In genomic region chr5:35628685-35629084, GRCm38 (mm10) we compare ENCODE assay signal across 10 mouse cellular contexts. TPM values are rescaled to one million over a fixed set of nuclear protein-coding genes. Genes with fewer than 3 reads are reported as not detected.
DNase-seq lines count a peak whose midpoint lies in the region; ATAC-seq lines count a peak whose summit lies in the region.
"Had no signal": no experiment of that assay in that cellular context is flagged by ENCODE, and none has a peak within 500 bp of the region (broad histone marks: within the 10 kb centered on the region; RNA-seq: fewer than 3 reads in every experiment).

No protein-coding gene starts in this region.

- H3K4me2 ChIP-seq in embryonic facial prominence, embryonic 14.5 days (ENCODE audit: low read depth, low read length), result no peak overlapping the region
- no peak overlapping the region for H3K4me2 ChIP-seq in kidney, embryonic 16.5 days (replicated peaks; ENCODE audit: low read depth, low read length)

- WGBS in embryonic facial prominence, embryonic 14.5 days, result 36% methylated on average over 1 of the region's 1 CpGs
- WGBS in embryonic facial prominence, embryonic 10.5 days, result 47% methylated on average over 1 of the region's 1 CpGs
- 42% methylated on average over 1 of the region's 1 CpGs for WGBS in kidney, embryonic 16.5 days

- no peak for ATAC-seq in embryonic facial prominence, embryonic 14.5 days (ENCODE audit: low read depth)
- no peak for ATAC-seq in granulocyte monocyte progenitor cell, adult 5-6 weeks (replicated peaks; ENCODE audit: poor library complexity, severe bottlenecking)
- ATAC-seq in kidney, embryonic 16.5 days (ENCODE audit: low FRiP score, low TSS enrichment), result no peak

- H3K4me3 ChIP-seq in embryonic facial prominence, embryonic 14.5 days (ENCODE audit: low read depth, low read length), result no peak overlapping the region
- no peak overlapping the region for H3K4me3 ChIP-seq in embryonic facial prominence, embryonic 10.5 days
- H3K4me3 ChIP-seq in kidney, embryonic 16.5 days (ENCODE audit: low read length), result no peak overlapping the region

- H3K9me3 ChIP-seq in embryonic facial prominence, embryonic 14.5 days (ENCODE audit: control insufficient read depth, low read length), result no peaks in the 10 kb centered on the region
- H3K9me3 ChIP-seq in embryonic facial prominence, embryonic 10.5 days, result no peaks in the 10 kb centered on the region
- H3K9me3 ChIP-seq in kidney, embryonic 16.5 days (ENCODE audit: low read length), result no peaks in the 10 kb centered on the region

- H3K9ac ChIP-seq in embryonic facial prominence, embryonic 14.5 days (ENCODE audit: low read depth, low read length), result no peak overlapping the region
- H3K9ac ChIP-seq in kidney, embryonic 16.5 days (replicated peaks; ENCODE audit: low read length), result no peak overlapping the region

- peaks cover 16% of the 10 kb centered on the region; the same call in 1 of the 2 replicates for H3K4me1 ChIP-seq in embryonic facial prominence, embryonic 14.5 days (ENCODE audit: control insufficient read depth, insufficient read depth, low read length)
- H3K4me1 ChIP-seq in embryonic facial prominence, embryonic 10.5 days, result peaks cover 9% of the 10 kb centered on the region; the same call in 1 of the 2 replicates
- no peaks in the 10 kb centered on the region; the same call in 1 of the 2 replicates for H3K4me1 ChIP-seq in kidney, embryonic 16.5 days (ENCODE audit: insufficient read depth, low read length)

- H3K36me3 ChIP-seq in embryonic facial prominence, embryonic 14.5 days (ENCODE audit: control insufficient read depth, insufficient read depth, low read length), result no peaks in the 10 kb centered on the region
- no peaks in the 10 kb centered on the region for H3K36me3 ChIP-seq in embryonic facial prominence, embryonic 10.5 days (replicated peaks)
- no peaks in the 10 kb centered on the region for H3K36me3 ChIP-seq in kidney, embryonic 16.5 days (ENCODE audit: insufficient read depth, low read length)

- H3K27me3 ChIP-seq in embryonic facial prominence, embryonic 14.5 days (replicated peaks; ENCODE audit: control insufficient read depth, insufficient read depth, low read length), result no peaks in the 10 kb centered on the region
- no peaks in the 10 kb centered on the region for H3K27me3 ChIP-seq in embryonic facial prominence, embryonic 10.5 days (replicated peaks; ENCODE audit: low read depth, poor library complexity, severe bottlenecking)
- no peaks in the 10 kb centered on the region for H3K27me3 ChIP-seq in kidney, embryonic 16.5 days (ENCODE audit: insufficient read depth, low read length)

- no peak overlapping the region for H3K27ac ChIP-seq in embryonic facial prominence, embryonic 14.5 days (replicated peaks; ENCODE audit: low read depth, low read length)
- H3K27ac ChIP-seq in embryonic facial prominence, embryonic 10.5 days (replicated peaks), result no peak overlapping the region
- no peak overlapping the region for H3K27ac ChIP-seq in kidney, embryonic 16.5 days (ENCODE audit: low read length)

- DNase-seq in embryonic facial prominence, embryonic 14.5 days (ENCODE audit: low spot score), result peak; percentile 73
- no peak for DNase-seq in embryonic facial prominence, embryonic 10.5 days (ENCODE audit: low spot score)
- DNase-seq in urinary bladder, postnatal 14 days (ENCODE audit: low spot score), result peak; percentile 59
- DNase-seq in urinary bladder, adult 2 months (ENCODE audit: low spot score), result no peak
- peak; percentile 15 to 42 for DNase-seq in left cerebral cortex, adult 9 months (ENCODE audit: low spot score in 2 of 2)
- peak; percentile 56 for DNase-seq in right cerebral cortex, postnatal 4 days

RNA-seq across cellular contexts. Expression of gene Acox3, which starts 45.8 kb away (rescaled TPM):
- polyA plus RNA-seq in embryonic facial prominence, embryonic 14.5 days (2014; fragmentation: Nextera tagmentation; extraction: Ambion mirVana), result 11.8 and 13.4 TPM in 2 replicates
- 10.9 and 11.0 TPM in 2 replicates for polyA plus RNA-seq in embryonic facial prominence, embryonic 10.5 days (2016; fragmentation: Nextera tagmentation; extraction: Ambion mirVana)
- polyA plus RNA-seq in urinary bladder, adult 2 months (2012; rRNA removed), result 30.1 and 35.0 TPM in 2 replicates
- total RNA-seq in granulocyte monocyte progenitor cell, adult 5-6 weeks (2014; fragmentation: Nextera tagmentation), result 41.4 and 56.5 TPM in 2 replicates
- total RNA-seq in granulocyte monocyte progenitor cell, adult 5-6 weeks (2017), result 25.3 and 34.5 TPM in 2 replicates
- polyA plus RNA-seq in kidney, embryonic 16.5 days (2015; fragmentation: Nextera tagmentation; extraction: Ambion mirVana), result 14.4 and 16.6 TPM in 2 replicates

RNA-seq across cellular contexts. Expression of gene Htra3, which starts 50.9 kb away (rescaled TPM):
- 42.5 and 46.4 TPM in 2 replicates for polyA plus RNA-seq in embryonic facial prominence, embryonic 14.5 days (2014; fragmentation: Nextera tagmentation; extraction: Ambion mirVana)
- polyA plus RNA-seq in embryonic facial prominence, embryonic 10.5 days (2016; fragmentation: Nextera tagmentation; extraction: Ambion mirVana), result 4.2 and 5.4 TPM in 2 replicates
- polyA plus RNA-seq in urinary bladder, adult 2 months (2012; rRNA removed), result 90.2 and 126 TPM in 2 replicates
- not detected in 2 replicates for total RNA-seq in granulocyte monocyte progenitor cell, adult 5-6 weeks (2014; fragmentation: Nextera tagmentation)
- not detected in 2 replicates for total RNA-seq in granulocyte monocyte progenitor cell, adult 5-6 weeks (2017)
- 16.9 and 18.4 TPM in 2 replicates for polyA plus RNA-seq in kidney, embryonic 16.5 days (2015; fragmentation: Nextera tagmentation; extraction: Ambion mirVana)
- total RNA-seq: CH12.LX; hematopoietic stem cell, adult 5-6 weeks had no signal

RNA-seq across cellular contexts. Expression of gene Trmt44, which starts 53.8 kb away (rescaled TPM):
- 6.6 and 7.1 TPM in 2 replicates for polyA plus RNA-seq in embryonic facial prominence, embryonic 14.5 days (2014; fragmentation: Nextera tagmentation; extraction: Ambion mirVana)
- 10.0 and 10.2 TPM in 2 replicates for polyA plus RNA-seq in embryonic facial prominence, embryonic 10.5 days (2016; fragmentation: Nextera tagmentation; extraction: Ambion mirVana)
- polyA plus RNA-seq in urinary bladder, adult 2 months (2012; rRNA removed), result 4.3 and 5.4 TPM in 2 replicates
- 8.1 and 9.5 TPM in 2 replicates for total RNA-seq in granulocyte monocyte progenitor cell, adult 5-6 weeks (2014; fragmentation: Nextera tagmentation)
- total RNA-seq in granulocyte monocyte progenitor cell, adult 5-6 weeks (2017), result 8.5 and 13.3 TPM in 2 replicates
- polyA plus RNA-seq in kidney, embryonic 16.5 days (2015; fragmentation: Nextera tagmentation; extraction: Ambion mirVana), result 9.4 and 9.5 TPM in 2 replicates

Comparison
In these comparisons a context has a peak if more than half of its experiments do, and no peak if none do; other contexts are left out.
1. DNase-seq: peak in embryonic facial prominence, embryonic 14.5 days (single experiment), urinary bladder, postnatal 14 days (single experiment), left cerebral cortex, adult 9 months (2 of 2) and right cerebral cortex, postnatal 4 days (single experiment); none in embryonic facial prominence, embryonic 10.5 days (single experiment) and urinary bladder, adult 2 months (single experiment).